Mouse (Mus musculus): Measurements from ENCODE around the gene Rps6kb1. TPM values are rescaled to one million over a fixed set of nuclear protein-coding genes. Genes with fewer than 3 reads are reported as not detected.

Rps6kb1 gene
- 40.7 and 42.3 TPM in 2 replicates for polyA plus RNA-seq (2015; fragmentation: Nextera tagmentation; extraction: Ambion mirVana)

- peak within 1 kb of the TSS; percentile 90 for H3K4me3 ChIP-seq (ENCODE audit: low read depth, low read length)
- WGBS, result under 1% methylated on average over 43 of the region's 43 CpGs
- TF ChIP-seq CTCF (IDR thresholded peaks at IDR 0.05; ENCODE audit: low read depth) (peak; percentile 13; the same call in 1 of the 2 replicates), EP300 (optimal IDR thresholded peaks at IDR 0.05) (no peak)
- H3K4me2 ChIP-seq (replicated peaks; ENCODE audit: low read depth), result peak within 1 kb of the TSS; percentile 83
- 0 out of 2 replicates have a peak, but pooled peaks cover 4% of the 10 kb centered on the region for H3K36me3 ChIP-seq (ENCODE audit: control insufficient read depth, insufficient read depth, low read length)
- DNase-seq (ENCODE audit: low spot score) (peak; percentile 98), ATAC-seq (ENCODE audit: low FRiP score, low TSS enrichment) (peak; percentile 98)
- peak within 1 kb of the TSS; percentile 97 for H3K9ac ChIP-seq (ENCODE audit: low read length)
- H3K9me3 ChIP-seq (ENCODE audit: control insufficient read depth, low read length), result no peaks in the 10 kb centered on the region
- H3K27ac ChIP-seq (replicated peaks), result peak within 1 kb of the TSS; percentile 90
- H3K4me1 ChIP-seq (replicated peaks; ENCODE audit: control insufficient read depth, insufficient read depth), result no peaks in the 10 kb centered on the region
- no peaks in the 10 kb centered on the region for H3K27me3 ChIP-seq (ENCODE audit: control insufficient read depth, insufficient read depth, low read length)
Observed at GRCm38 (mm10) chr11:86544639-86545299, at the start of gene Rps6kb1, which contains the start of gene Tubd1. TSS of gene Rps6kb1 (minus strand) at chr11:86544805. TSS of gene Tubd1 (plus strand) at chr11:86544991.

- ATAC-seq (ENCODE audit: low FRiP score, low TSS enrichment) (no peak), DNase-seq (ENCODE audit: low spot score) (no peak)
- WGBS, result 85% methylated on average over 5 of the region's 5 CpGs
- H3K9ac ChIP-seq (ENCODE audit: low read length), result no peak overlapping the region
- H3K9me3 ChIP-seq (ENCODE audit: control insufficient read depth, low read length), result no peaks in the 10 kb centered on the region
- H3K4me1 ChIP-seq (replicated peaks; ENCODE audit: control insufficient read depth, insufficient read depth), result no peaks in the 10 kb centered on the region
- TF ChIP-seq CTCF (IDR thresholded peaks at IDR 0.05; ENCODE audit: low read depth), result no peak
- no peak for TF ChIP-seq EP300 (optimal IDR thresholded peaks at IDR 0.05)
- H3K27me3 ChIP-seq (ENCODE audit: control insufficient read depth, insufficient read depth, low read length), result no peaks in the 10 kb centered on the region
- peak overlapping the region; percentile 20; the same call in 1 of the 2 replicates for H3K27ac ChIP-seq (replicated peaks)
- H3K36me3 ChIP-seq (ENCODE audit: control insufficient read depth, insufficient read depth, low read length), result no peaks in the 10 kb centered on the region
- no peak overlapping the region for H3K4me3 ChIP-seq (ENCODE audit: low read depth, low read length)
- H3K4me2 ChIP-seq (replicated peaks; ENCODE audit: low read depth), result no peak overlapping the region
Observed at GRCm38 (mm10) chr11:86593443-86593842, 48.8 kb upstream of the Rps6kb1 start.

- H3K27me3 ChIP-seq (ENCODE audit: control insufficient read depth, insufficient read depth, low read length), result no peaks in the 10 kb centered on the region
- no peak overlapping the region for H3K4me3 ChIP-seq (ENCODE audit: low read depth, low read length)
- TF ChIP-seq CTCF (IDR thresholded peaks at IDR 0.05; ENCODE audit: low read depth) (no peak), EP300 (optimal IDR thresholded peaks at IDR 0.05) (no peak)
- DNase-seq (ENCODE audit: low spot score) (no peak), ATAC-seq (ENCODE audit: low FRiP score, low TSS enrichment) (peak; percentile 72)
- H3K4me1 ChIP-seq (replicated peaks; ENCODE audit: control insufficient read depth, insufficient read depth), result no peaks in the 10 kb centered on the region
- peak overlapping the region; percentile 20; the same call in 1 of the 2 replicates for H3K27ac ChIP-seq (replicated peaks)
- H3K36me3 ChIP-seq (ENCODE audit: control insufficient read depth, insufficient read depth, low read length), result no peaks in the 10 kb centered on the region
- no peaks in the 10 kb centered on the region for H3K9me3 ChIP-seq (ENCODE audit: control insufficient read depth, low read length)
- H3K4me2 ChIP-seq (replicated peaks; ENCODE audit: low read depth), result no peak overlapping the region
- 12% methylated on average over 3 of the region's 3 CpGs for WGBS
- no peak overlapping the region for H3K9ac ChIP-seq (ENCODE audit: low read length)
Observed at GRCm38 (mm10) chr11:86592993-86593392, 48.4 kb upstream of the Rps6kb1 start.

- DNase-seq (ENCODE audit: low spot score) (no peak), ATAC-seq (ENCODE audit: low FRiP score, low TSS enrichment) (no peak)
- Histone ChIP-seq H3K4me2 (replicated peaks; ENCODE audit: low read depth) (no peak overlapping the region), H3K9me3 (ENCODE audit: control insufficient read depth, low read length) (no peaks in the 10 kb centered on the region), H3K27ac (replicated peaks) (no peak overlapping the region), H3K9ac (ENCODE audit: low read length) (no peak overlapping the region), H3K4me1 (replicated peaks; ENCODE audit: control insufficient read depth, insufficient read depth) (no peaks in the 10 kb centered on the region), H3K4me3 (ENCODE audit: low read depth, low read length) (no peak overlapping the region), H3K27me3 (ENCODE audit: control insufficient read depth, insufficient read depth, low read length) (no peaks in the 10 kb centered on the region), H3K36me3 (ENCODE audit: control insufficient read depth, insufficient read depth, low read length) (no peaks in the 10 kb centered on the region)
- 90% methylated on average over 2 of the region's 2 CpGs for WGBS
- TF ChIP-seq CTCF (IDR thresholded peaks at IDR 0.05; ENCODE audit: low read depth), result no peak
- no peak for TF ChIP-seq EP300 (optimal IDR thresholded peaks at IDR 0.05)
Observed at GRCm38 (mm10) chr11:86591931-86592616, 47.5 kb upstream of the Rps6kb1 start.

GRCm38 (mm10) chr11:86591301-86591845 lies 46.8 kb upstream of the Rps6kb1 start:
- no peaks in the 10 kb centered on the region for H3K27me3 ChIP-seq (ENCODE audit: control insufficient read depth, insufficient read depth, low read length)
- ATAC-seq (ENCODE audit: low FRiP score, low TSS enrichment) (no peak), DNase-seq (ENCODE audit: low spot score) (no peak)
- no peak for TF ChIP-seq CTCF (IDR thresholded peaks at IDR 0.05; ENCODE audit: low read depth)
- TF ChIP-seq EP300 (optimal IDR thresholded peaks at IDR 0.05), result no peak
- H3K9ac ChIP-seq (ENCODE audit: low read length), result no peak overlapping the region
- H3K36me3 ChIP-seq (ENCODE audit: control insufficient read depth, insufficient read depth, low read length), result no peaks in the 10 kb centered on the region
- H3K9me3 ChIP-seq (ENCODE audit: control insufficient read depth, low read length), result no peaks in the 10 kb centered on the region
- WGBS, result 73% methylated on average over 4 of the region's 4 CpGs
- H3K4me1 ChIP-seq (replicated peaks; ENCODE audit: control insufficient read depth, insufficient read depth), result no peaks in the 10 kb centered on the region
- no peak overlapping the region for H3K27ac ChIP-seq (replicated peaks)
- no peak overlapping the region for H3K4me2 ChIP-seq (replicated peaks; ENCODE audit: low read depth)
- H3K4me3 ChIP-seq (ENCODE audit: low read depth, low read length), result no peak overlapping the region
